Comparison of ENCODE assay signal across 23 mouse cellular contexts in the genomic region with DNA sequence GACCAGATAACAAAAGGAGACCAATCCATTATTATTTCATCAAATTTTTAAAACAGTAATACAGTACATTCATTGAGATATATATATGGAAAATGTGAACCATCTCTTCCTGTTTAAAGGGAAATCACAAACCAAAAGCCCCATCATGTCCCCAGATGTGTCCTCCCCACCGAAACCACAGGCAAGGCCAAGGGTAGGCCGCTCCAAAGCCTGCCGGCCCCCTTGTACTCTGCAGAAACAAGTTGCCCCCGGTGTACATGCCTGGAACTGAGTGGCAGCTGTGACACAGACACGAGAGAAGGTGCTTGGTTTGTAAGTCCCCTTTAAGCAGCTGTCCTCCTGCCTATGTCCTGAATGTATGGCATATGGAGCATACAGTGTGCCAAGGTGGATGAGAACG.
DNase-seq lines count a peak whose midpoint lies in the region; ATAC-seq and TF ChIP-seq lines count a peak whose summit lies in the region.
"Had no signal": no experiment of that assay in that cellular context is flagged by ENCODE, and none has a peak within 500 bp of the region (broad histone marks: within the 10 kb centered on the region; RNA-seq: fewer than 3 reads in every experiment).

No protein-coding gene starts in this region.

- peak; percentile 9 for DNase-seq in hindbrain, postnatal 0 days (ENCODE audit: low spot score)
- no peak for DNase-seq in hindbrain, embryonic 10.5 days (ENCODE audit: low spot score)
- peak; percentile 4 for DNase-seq in thymus, postnatal 0 days (ENCODE audit: low spot score)
- no peak for DNase-seq in thymus, adult 18-20 months
- peak; percentile 9 for DNase-seq in induced T-regulatory cell, adult 2 months (ENCODE audit: low read depth)
- no peak for DNase-seq in adrenal gland, postnatal 25 days
- DNase-seq: adrenal gland, postnatal 10 days; B cell, adult 2 months; cerebellum, adult 11 months; gastrocnemius, postnatal 25 days; heart, adult 2 months; kidney, adult 9 months; layer of hippocampus, adult 9-11 months; liver; lung, postnatal 4 days; thymus, adult 2 months had no signal

- TF ChIP-seq CTCF in hindbrain, postnatal 0 days (IDR thresholded peaks at IDR 0.05; ENCODE audit: low read depth): no peak

- no peak overlapping the region for H3K4me2 ChIP-seq in hindbrain, postnatal 0 days (ENCODE audit: low read depth, low read length)
- H3K4me2 ChIP-seq: liver, embryonic 15.5 days; midbrain, embryonic 11.5 days had no signal

- WGBS in hindbrain, postnatal 0 days: 65% methylated on average over 6 of the region's 6 CpGs
- 91% methylated on average over 6 of the region's 6 CpGs for WGBS in hindbrain, embryonic 10.5 days

- no peaks in the 10 kb centered on the region for H3K27me3 ChIP-seq in hindbrain, postnatal 0 days (ENCODE audit: insufficient read depth, low read length)
- no peaks in the 10 kb centered on the region for H3K27me3 ChIP-seq in hindbrain, embryonic 10.5 days (ENCODE audit: insufficient read depth, poor library complexity, severe bottlenecking)
- H3K27me3 ChIP-seq: liver, embryonic 15.5 days had no signal

- no peaks in the 10 kb centered on the region for H3K36me3 ChIP-seq in hindbrain, postnatal 0 days (ENCODE audit: insufficient read depth, low read length)
- H3K36me3 ChIP-seq in hindbrain, embryonic 10.5 days: peaks cover 25% of the 10 kb centered on the region

- no peak overlapping the region for H3K9ac ChIP-seq in hindbrain, postnatal 0 days (replicated peaks; ENCODE audit: low read length)
- H3K9ac ChIP-seq: liver, embryonic 15.5 days had no signal

- H3K4me1 ChIP-seq in hindbrain, postnatal 0 days (ENCODE audit: insufficient read depth, low read length): 0 out of 2 replicates have a peak, but pooled peaks cover 4% of the 10 kb centered on the region
- peaks cover 4% of the 10 kb centered on the region; the same call in 1 of the 2 replicates for H3K4me1 ChIP-seq in hindbrain, embryonic 10.5 days (replicated peaks)
- H3K4me1 ChIP-seq: forebrain, embryonic 10.5 days; limb, embryonic 10.5 days; liver, embryonic 15.5 days had no signal

- H3K4me3 ChIP-seq in hindbrain, postnatal 0 days (ENCODE audit: low read length): no peak overlapping the region
- no peak overlapping the region for H3K4me3 ChIP-seq in hindbrain, embryonic 10.5 days
- H3K4me3 ChIP-seq: embryonic facial prominence, embryonic 10.5 days; forebrain, embryonic 10.5 days; heart, adult 2 months; limb, embryonic 10.5 days; liver, embryonic 15.5 days had no signal

- ATAC-seq in hindbrain, postnatal 0 days: 0 out of 2 replicates have a peak, but pooled peaks have one; percentile 29
- ATAC-seq in activated CD4-positive, CD25-positive, alpha-beta regulatory T cell, adult 4 months: no peak
- ATAC-seq: forebrain, embryonic 16.5 days had no signal

- H3K27ac ChIP-seq in hindbrain, postnatal 0 days: no peak overlapping the region
- H3K27ac ChIP-seq in hindbrain, embryonic 10.5 days: no peak overlapping the region
- H3K27ac ChIP-seq: embryonic facial prominence, embryonic 10.5 days; forebrain, embryonic 10.5 days; heart, adult 2 months; limb, embryonic 10.5 days; liver, embryonic 15.5 days had no signal

- no peaks in the 10 kb centered on the region for H3K9me3 ChIP-seq in hindbrain, postnatal 0 days (ENCODE audit: low read length)
- no peaks in the 10 kb centered on the region for H3K9me3 ChIP-seq in hindbrain, embryonic 10.5 days
- H3K9me3 ChIP-seq: embryonic facial prominence, embryonic 10.5 days; forebrain, embryonic 10.5 days; limb, embryonic 10.5 days; liver, embryonic 15.5 days had no signal

Comparison
In these comparisons a context has a peak if more than half of its experiments do, and no peak if none do; other contexts are left out.
1. DNase-seq: peak in hindbrain, postnatal 0 days (single experiment), thymus, postnatal 0 days (single experiment) and induced T-regulatory cell, adult 2 months (single experiment); none in hindbrain, embryonic 10.5 days (single experiment), thymus, adult 18-20 months (0 of 2) and adrenal gland, postnatal 25 days (single experiment).